In genomic region chr5:137887666-137888065, GRCm38 (mm10) we compare ENCODE assay signal across 23 mouse cellular contexts. TPM values are rescaled to one million over a fixed set of nuclear protein-coding genes. Genes with fewer than 3 reads are reported as not detected.
"Had no signal": no experiment of that assay in that cellular context is flagged by ENCODE, and none has a peak within 500 bp of the region (broad histone marks: within the 10 kb centered on the region; RNA-seq: fewer than 3 reads in every experiment).

No protein-coding gene starts in this region.

- H3K27me3 ChIP-seq: liver, embryonic 15.5 days; midbrain, embryonic 13.5 days; midbrain, embryonic 15.5 days; neural tube, embryonic 12.5 days; stomach, embryonic 15.5 days had no signal

- H3K4me2 ChIP-seq: liver, embryonic 15.5 days; lung, embryonic 14.5 days; midbrain, embryonic 11.5 days; midbrain, embryonic 13.5 days; midbrain, embryonic 15.5 days; neural tube, embryonic 12.5 days; stomach, embryonic 15.5 days had no signal

- H3K27ac ChIP-seq: liver, embryonic 15.5 days; midbrain, embryonic 13.5 days; midbrain, embryonic 15.5 days; neural tube, embryonic 12.5 days; stomach, embryonic 15.5 days; stomach, postnatal 0 days had no signal

- H3K4me3 ChIP-seq: liver, embryonic 15.5 days; midbrain, embryonic 13.5 days; midbrain, embryonic 15.5 days; neural tube, embryonic 12.5 days; stomach, embryonic 15.5 days had no signal

- DNase-seq: liver, postnatal 0 days; lung, embryonic 14.5 days; lung, postnatal 10 days; lung, postnatal 4 days; right cerebral cortex, postnatal 14 days; thymus, adult 2 months; thymus, postnatal 25 days; thymus, postnatal 4 days had no signal

- ATAC-seq: liver, postnatal 0 days; midbrain, embryonic 13.5 days; midbrain, embryonic 15.5 days had no signal

- H3K36me3 ChIP-seq: liver, embryonic 15.5 days; midbrain, embryonic 13.5 days; midbrain, embryonic 15.5 days; neural tube, embryonic 12.5 days; stomach, embryonic 15.5 days had no signal

- H3K9ac ChIP-seq: liver, embryonic 15.5 days; liver, postnatal 0 days; lung, embryonic 14.5 days; midbrain, embryonic 13.5 days; midbrain, embryonic 15.5 days; neural tube, embryonic 12.5 days; stomach, embryonic 15.5 days had no signal

- H3K4me1 ChIP-seq: midbrain, embryonic 13.5 days; midbrain, embryonic 15.5 days; neural tube, embryonic 12.5 days; stomach, embryonic 15.5 days had no signal

- H3K9me3 ChIP-seq: liver, embryonic 15.5 days; midbrain, embryonic 13.5 days; midbrain, embryonic 15.5 days; neural tube, embryonic 12.5 days; stomach, embryonic 15.5 days had no signal

RNA-seq across cellular contexts. Expression of gene Pilrb2, which starts 16.1 kb away (rescaled TPM):
- total RNA-seq: megakaryocyte-erythroid progenitor cell, adult 5-6 weeks; midbrain, postnatal 0 days had no signal
- polyA plus RNA-seq: midbrain, embryonic 11.5 days; midbrain, embryonic 13.5 days; midbrain, embryonic 15.5 days; neural tube, embryonic 12.5 days; neural tube, embryonic 14.5 days; testis, adult 2 months had no signal

RNA-seq across cellular contexts. Expression of gene Pilrb1, which starts 29.8 kb away (rescaled TPM):
- total RNA-seq: megakaryocyte-erythroid progenitor cell, adult 5-6 weeks; midbrain, postnatal 0 days had no signal
- polyA plus RNA-seq: midbrain, embryonic 11.5 days; midbrain, embryonic 13.5 days; midbrain, embryonic 15.5 days; midbrain, postnatal 0 days; neural tube, embryonic 12.5 days; neural tube, embryonic 14.5 days; testis, adult 2 months had no signal

RNA-seq across cellular contexts. Expression of gene Cyp3a13, which starts 33.8 kb away (rescaled TPM):
- total RNA-seq: megakaryocyte, adult 5-6 weeks; megakaryocyte-erythroid progenitor cell, adult 5-6 weeks; midbrain, postnatal 0 days; monocyte, adult 5-6 weeks; neutrophil, adult 5-6 weeks had no signal
- polyA plus RNA-seq: midbrain, embryonic 11.5 days; midbrain, embryonic 13.5 days; midbrain, embryonic 15.5 days; midbrain, postnatal 0 days; neural tube, embryonic 12.5 days; neural tube, embryonic 14.5 days; spleen, adult 2 months; testis, adult 2 months had no signal

RNA-seq across cellular contexts. Expression of gene Pilra, which starts 51.6 kb away (rescaled TPM):
- total RNA-seq: megakaryocyte-erythroid progenitor cell, adult 5-6 weeks; midbrain, postnatal 0 days had no signal
- polyA plus RNA-seq: midbrain, embryonic 15.5 days; neural tube, embryonic 14.5 days had no signal
